Mouse (Mus musculus): Measurements from ENCODE around the gene Tmem120b.

DNA sequence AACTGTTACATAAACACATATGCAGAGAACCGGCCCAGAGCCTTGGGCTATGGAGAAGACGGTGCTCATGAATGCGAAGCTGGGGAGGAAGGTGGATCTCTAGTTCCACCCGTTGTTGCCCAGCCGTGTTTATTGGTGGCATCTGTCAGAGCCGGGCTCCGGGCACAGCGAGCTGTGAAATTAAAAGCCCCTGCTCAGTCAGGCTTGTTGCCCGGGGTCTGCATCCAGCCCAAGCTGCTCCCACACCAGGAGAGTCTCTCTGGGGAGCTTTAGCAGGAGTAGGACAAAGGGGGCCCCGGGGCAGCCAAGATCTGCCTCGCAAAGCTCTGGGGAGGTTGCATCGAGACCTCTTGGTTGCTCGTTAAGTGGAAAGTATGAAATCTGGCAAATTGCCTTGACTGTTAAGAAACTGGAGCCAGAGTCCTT is 42.1 kb downstream of the Tmem120b start:
- no peak for TF ChIP-seq POLR2A (IDR thresholded peaks at IDR 0.05; ENCODE audit: borderline replicate concordance, control insufficient read depth, low read depth, low read length)
- TF ChIP-seq CTCF (IDR thresholded peaks at IDR 0.05; ENCODE audit: control insufficient read depth, insufficient read depth, low read length), result no peak
